Mouse (Mus musculus) T-helper 1 cell (primary cell): ENCODE measurements at regions not wholly inside any gene's neighbourhood (a gene's known extent, or its start where the extent isn't known, plus 50 kb on each side); places are given as distances from the start of the nearest gene placed in this dataset.

Experiments
- in situ Hi-C: fragments of 300-600 bp; cut with MboI, MseI; formaldehyde crosslinking; loops from one replicate; pipeline ENCODE4 v1.15.1; 2025; ENCODE audit warnings: high pct_unique_total_duplicates

GRCm38 (mm10) chr17:50346451-50347192, 53.2 kb upstream of the Dazl start:
- in situ Hi-C loops = loop anchor here (10.0 kb wide), 1 partner anchor 402 kb away; no protein-coding TSS in a partner anchor

GRCm38 (mm10) chr17:50353818-50354217, 60.4 kb upstream of the Dazl start:
- in situ Hi-C loops = loop anchor here (5.0 kb wide), 1 partner anchor 72 kb away; no protein-coding TSS in a partner anchor

DNA sequence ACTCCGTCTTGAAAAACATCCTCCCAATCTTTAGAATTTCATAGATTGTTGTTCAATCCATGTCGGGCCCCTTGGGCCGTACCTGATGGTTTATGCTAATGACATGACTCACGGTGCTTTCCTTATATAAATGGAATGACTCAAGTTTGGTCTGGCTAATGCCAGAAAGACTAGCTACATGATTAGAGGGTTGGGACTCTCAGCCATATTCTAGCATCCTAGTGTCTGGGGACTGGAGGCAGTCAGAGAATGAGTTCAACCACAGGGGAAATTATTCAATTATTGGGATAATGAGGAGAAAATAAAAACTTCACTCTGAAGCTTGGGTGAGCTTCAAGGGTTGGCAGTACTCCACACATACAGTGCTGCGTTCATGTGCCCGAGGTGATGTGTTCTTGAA, 60.9 kb upstream of the Dazl start:
- in situ Hi-C loops = loop anchor here (5.0 kb wide), 1 partner anchor 72 kb away; no protein-coding TSS in a partner anchor

DNA sequence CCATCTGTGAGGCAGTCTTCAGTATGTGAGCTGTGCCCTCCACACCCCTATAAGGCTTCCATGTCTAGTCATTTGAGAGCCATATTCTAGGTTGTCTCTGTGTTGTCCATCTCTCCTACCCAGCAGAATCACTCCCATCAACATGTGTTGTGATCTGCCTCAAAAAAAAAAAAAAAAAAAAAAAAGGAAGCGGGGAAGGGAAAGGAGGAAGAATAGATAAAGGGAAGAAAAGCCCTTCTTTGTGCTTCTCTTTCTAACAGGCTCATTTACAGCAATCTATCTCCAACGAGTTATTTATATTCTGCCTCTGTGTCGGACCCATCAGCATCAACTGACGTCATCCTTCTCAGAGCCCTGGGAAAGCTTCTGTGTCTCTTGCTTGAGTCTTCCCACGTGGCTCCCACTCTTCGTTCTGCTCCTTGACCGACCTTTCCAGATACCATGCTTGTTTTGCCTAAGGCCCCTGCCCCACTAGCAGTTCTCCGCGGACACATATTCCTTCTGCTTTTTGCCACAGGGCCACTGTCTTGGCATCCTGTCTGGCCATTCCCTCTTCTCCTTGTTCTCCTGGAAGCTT, 68.3 kb upstream of the Dazl start:
- in situ Hi-C loops = loop anchor here (5.0 kb wide), 1 partner anchor 61 kb away; no protein-coding TSS in a partner anchor

DNA sequence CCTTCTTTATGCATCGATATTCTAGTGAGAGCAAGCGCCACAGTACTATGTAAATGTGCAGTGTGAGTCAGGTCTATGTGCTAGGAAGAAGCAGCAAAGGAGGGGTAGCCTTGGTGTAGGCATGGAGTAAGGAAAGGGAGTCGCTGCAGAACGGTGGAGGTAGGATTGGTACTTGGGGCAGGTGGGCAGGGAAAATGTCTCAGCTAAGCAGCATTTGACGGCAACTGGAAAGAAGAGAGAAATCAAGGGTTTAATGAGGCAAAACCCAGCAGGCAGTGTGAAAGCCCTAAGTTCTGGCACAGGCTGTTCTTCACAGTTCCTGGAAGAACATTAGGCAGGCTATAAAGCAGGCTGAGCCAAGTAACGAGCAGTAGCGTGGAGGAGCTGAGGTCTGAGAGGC, 72.0 kb upstream of the Dazl start:
- in situ Hi-C loops = no loop called here

DNA sequence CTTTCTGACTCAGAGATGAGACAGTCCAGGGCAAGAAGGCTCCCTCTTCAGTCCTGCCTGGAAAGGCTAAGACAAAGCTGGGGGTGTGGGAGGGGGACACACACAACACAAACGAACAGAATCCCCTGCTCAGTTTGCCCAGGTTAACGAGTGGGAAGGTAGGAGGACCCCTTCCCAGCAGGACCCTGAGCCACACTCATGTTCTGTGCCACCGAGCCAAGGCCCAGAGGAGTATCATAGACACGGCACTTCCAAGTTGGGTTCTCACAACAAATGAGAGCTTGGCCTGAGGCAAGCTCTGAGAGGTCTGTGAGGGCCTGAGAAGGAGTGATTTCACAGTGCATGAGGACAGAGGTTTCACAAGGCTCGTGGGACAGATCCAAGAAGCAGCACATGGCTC, 72.7 kb upstream of the Dazl start:
- in situ Hi-C loops = no loop called here

DNA sequence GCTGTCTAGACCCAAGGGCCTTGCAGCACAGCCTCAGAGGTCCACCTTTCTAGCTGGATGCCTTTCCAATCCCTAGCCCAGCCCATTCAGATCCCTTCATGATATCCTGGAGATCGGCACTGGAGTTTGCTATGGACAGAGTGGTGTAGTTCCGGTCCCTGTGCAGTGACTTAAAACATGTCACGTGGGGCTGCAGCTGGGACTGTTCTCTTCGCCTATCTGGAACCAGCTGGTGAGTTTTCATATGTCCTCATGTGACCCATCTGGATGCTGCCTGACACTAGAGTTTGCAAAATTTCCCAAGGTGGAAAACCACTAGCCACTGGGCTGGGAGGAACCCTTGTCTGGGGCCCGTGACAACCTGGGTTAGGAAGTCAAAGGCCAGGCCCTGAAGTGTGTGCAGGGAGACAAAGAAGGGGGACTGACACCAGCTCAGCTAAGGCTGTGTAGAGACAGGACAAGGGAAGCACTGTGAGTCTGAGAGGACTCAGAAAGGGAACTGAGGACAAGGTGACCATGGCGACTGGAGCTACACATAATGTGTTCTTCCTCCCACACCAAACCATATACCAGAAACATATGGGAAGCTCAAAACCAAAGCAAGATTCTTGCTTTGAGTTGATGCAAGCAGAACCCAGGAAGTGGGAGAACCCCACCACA, 75.9 kb upstream of the Dazl start:
- in situ Hi-C loops = no loop called here

DNA sequence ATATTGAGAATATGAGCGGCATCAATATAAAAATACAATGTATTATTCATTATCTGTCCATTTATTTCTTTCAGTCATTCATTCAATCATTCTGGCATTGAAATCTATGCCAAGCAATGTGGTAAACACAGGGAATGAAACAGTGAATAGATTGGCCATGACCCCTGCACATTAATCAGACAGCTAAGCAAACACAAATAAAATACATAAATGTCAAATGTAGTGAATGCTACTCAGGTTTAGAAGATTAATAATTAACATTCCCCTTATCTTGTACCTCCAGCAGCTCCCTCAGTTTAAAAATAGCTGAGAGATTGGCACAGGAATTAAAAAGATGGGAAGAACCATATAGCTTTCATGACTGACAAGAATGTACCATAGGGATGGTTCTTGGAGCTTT, 77.0 kb upstream of the Dazl start:
- in situ Hi-C loops = no loop called here

DNA sequence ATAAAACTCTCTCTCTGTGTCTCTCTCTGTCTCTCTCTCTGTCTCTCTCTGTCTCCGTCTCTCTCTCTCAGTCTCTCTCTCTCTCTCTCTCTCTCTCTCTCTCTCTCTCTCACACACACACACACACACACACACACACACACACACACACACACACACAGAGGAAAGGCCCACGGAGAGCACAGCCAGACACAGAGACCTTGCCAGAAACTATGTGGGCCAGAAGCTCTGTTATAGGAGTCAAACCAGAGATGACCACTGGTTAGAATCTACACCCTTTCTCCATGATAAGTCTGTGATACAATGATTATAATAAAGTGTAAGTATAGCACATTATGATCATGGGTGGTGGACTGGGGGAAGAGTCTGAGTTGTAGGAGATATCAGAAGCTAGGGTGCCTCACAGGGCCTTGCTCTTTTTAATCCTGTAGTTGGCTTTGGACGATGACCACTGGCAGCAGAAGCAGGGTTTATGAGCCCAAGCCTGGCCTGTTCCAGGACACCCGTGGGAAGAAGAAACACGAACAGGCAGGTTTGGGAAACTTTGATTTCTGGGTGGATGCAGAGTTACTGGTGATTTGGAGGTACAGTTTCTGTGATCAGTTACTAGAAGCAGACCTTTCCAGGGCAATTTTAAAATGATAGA, 80.2 kb upstream of the Dazl start:
- in situ Hi-C loops = no loop called here

DNA sequence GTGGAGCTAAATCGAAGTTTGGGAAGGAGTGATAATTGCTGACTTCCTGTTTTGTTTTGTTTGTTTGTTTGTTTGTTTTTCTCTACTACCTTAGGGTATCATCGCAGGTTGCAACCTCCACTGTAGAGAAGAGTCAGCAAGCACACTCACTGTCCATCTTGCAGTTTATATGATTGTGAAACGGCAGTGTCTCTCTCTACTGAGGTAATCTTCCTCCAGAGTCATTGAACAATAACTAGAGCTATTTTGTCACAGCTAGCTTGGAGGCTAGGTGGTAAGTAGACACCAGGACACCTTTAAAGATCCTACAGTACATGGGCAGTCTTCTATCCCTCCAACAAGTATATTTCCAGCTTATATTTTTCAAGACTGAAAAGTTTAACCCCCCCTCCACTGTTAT, 82.0 kb upstream of the Dazl start:
- in situ Hi-C loops = no loop called here

- in situ Hi-C loops = no loop called here
These were observed 83.3 kb upstream of the Dazl start for GRCm38 (mm10) chr17:50376708-50377107.

- in situ Hi-C loops = no loop called here
These were observed 84.8 kb upstream of the Dazl start for GRCm38 (mm10) chr17:50378141-50378727.

DNA sequence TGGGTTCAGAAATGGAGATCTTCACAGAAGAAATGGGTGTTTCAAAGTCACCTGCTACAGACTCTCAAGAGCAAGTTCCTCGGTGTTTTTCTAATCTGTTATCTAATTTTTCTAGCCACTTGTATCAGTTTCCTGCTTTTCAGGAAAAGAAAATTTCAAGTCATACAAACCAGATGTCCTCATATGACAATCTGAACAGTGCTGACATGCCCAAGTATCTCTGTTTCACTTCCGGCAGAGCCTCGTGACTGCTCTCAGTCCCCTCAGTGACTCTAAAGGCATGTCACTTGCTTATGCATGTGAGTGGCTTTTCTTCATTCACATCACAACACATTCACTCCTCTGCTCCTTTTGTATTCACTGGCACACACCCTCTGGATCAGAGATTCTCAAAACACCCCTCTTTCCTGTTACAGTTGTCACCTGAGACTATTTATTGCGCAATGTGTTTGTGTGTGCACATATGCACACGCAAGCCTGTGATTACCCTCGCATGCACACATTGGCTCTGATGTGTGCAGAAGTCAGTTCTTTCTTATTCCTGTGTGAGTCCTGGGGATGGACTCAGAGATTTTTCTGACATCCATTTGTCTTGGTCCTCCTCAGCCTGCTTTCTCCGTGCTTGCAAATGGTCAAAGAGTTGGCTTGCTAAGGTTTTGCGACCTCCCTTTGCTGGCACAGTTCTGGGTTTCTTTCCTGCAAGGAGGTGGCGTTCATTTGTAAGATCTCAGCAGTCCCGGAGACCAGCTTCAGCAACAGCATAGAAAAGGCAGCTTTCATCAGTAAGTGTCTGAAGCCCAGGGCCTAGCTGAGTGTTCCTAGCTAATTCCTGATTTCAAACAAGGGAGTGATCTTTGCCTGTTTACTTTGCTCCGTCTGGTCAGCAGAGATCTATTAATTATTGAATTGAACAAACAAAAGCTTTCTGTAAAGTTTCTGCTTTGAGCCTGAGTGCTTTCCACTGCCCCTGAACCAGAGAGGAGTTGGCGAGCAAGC, 95.6 kb upstream of the Dazl start:
- in situ Hi-C loops = no loop called here

DNA sequence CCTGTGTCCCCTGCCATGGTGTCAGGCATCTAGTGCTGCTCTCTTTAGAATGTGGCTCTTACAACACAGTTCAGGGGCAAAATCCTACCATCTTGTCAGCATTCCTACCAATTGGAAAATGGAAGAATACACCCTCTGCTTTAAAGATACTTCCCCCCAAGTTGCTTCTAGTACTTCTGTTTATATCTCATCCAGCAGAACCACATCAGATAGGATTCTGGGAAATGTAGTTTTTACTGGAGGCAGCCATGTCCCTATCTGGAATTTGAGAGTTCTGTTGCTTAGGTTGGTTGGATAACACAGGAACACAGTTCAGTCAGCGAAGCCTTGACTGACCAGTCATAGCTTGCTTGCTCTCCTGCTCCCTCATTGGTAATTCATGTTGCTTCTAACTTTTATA, 96.7 kb upstream of the Dazl start:
- in situ Hi-C loops = no loop called here

DNA sequence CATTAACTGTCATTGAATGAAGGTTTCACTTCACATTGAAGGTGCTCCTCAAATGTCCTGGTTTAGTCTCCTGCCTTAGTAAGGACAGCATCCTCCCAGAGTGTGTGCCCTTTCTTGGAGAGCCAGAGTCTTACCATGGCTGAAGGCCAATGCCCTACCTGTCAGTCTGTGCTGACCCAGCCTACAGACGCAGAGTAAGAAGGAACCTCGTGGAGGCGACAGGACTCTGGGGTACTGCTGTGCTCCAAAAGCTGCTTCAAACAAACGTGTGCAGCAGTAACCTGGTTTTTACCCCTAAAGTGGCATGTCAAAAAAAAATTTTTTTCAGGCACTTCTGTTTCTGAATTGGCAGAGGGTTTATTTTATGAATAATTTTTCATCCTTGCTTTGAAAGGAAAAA, 97.8 kb upstream of the Dazl start:
- in situ Hi-C loops = no loop called here

DNA sequence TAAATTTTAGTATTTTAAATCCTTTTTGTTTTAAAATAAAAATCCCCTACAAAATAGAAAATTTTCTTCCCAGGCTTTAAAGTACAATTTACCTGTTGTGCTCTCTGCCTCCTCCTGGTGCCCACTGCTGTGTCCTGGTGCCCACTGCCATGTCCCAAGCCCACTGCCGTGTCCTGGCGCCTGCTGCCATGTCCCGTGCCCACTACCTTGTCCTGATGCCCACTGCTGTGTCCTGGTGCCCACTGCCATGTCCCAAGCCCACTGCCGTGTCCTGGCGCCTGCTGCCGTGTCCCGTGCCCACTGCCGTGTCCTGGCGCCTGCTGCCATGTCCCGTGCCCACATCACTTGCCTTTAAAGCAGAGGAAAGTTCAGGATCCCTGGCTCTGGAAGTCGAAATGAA, 98.6 kb upstream of the Dazl start:
- in situ Hi-C loops = no loop called here

- in situ Hi-C loops = no loop called here
These were observed 99.0 kb upstream of the Dazl start for GRCm38 (mm10) chr17:50392428-50392827.

GRCm38 (mm10) chr17:50392966-50393365, 99.5 kb upstream of the Dazl start:
- in situ Hi-C loops = no loop called here

DNA sequence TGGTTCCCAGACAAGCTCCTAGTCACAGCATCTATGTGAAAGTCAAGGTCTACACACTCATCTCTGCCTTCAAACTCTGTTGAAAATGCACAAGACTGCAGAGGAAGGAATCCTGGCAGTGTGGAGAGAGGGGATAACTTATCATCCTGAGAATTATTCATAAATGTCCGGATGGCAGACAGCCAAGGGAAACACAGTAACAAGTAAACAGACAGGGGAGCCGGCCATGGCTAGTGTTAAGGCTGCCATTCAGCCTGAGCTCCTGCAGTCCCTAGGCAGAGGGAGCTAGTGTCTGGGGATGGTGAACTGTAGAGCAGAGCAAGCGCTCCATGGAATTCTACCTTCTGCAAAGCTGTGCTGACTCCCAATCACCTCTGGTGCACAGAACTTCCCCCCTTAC, 100.3 kb upstream of the Dazl start:
- in situ Hi-C loops = no loop called here

DNA sequence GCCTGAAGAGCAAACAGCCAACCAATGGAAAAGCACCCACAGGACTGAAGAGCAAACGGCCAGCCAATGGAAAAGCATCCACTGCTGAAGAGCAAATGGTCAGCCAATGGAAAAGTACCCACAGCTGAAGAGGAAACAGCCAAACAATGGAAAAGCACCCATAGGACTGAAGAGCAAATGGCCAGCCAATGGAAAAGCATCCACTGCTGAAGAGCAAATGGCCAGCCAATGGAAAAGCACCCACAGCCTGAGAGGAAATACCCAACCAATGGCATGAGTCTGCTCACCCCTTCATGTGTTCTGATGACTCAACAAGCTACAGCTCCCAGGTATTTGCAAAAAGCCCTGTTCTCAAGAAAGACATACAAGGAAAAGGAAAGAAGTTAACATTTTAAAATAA, 101.4 kb upstream of the Dazl start:
- in situ Hi-C loops = no loop called here

- in situ Hi-C loops = no loop called here
These were observed 102.2 kb upstream of the Dazl start for GRCm38 (mm10) chr17:50395669-50396068.
